Mouse (Mus musculus) liver, embryonic 11.5 days (tissue): ENCODE measurements around the gene Col19a1. TPM values are rescaled to one million over a fixed set of nuclear protein-coding genes. Genes with fewer than 3 reads are reported as not detected.

Source experiments
- ATAC-seq: fragments of 200-750 bp; cut with Nextera tagmentation; replicated peaks from 2 replicates; pipeline ENCODE4 v1.8.0; 2017; ENCODE audit warnings: moderate number of reproducible peaks, mild to moderate bottlenecking, moderate TSS enrichment, moderate library complexity; ENCODE audit not compliant: low FRiP score
- DNase-seq: peaks from one replicate; pipeline ENCODE4 v3.0.0-alpha.2; 2017; ENCODE audit warnings: low spot score
- H3K27ac ChIP-seq: fragments of 300-500 bp; sonication (generic); 2 replicates; pipeline ENCODE4 v1.5.1; 2014; ENCODE audit warnings: mild to moderate bottlenecking, low read depth, low read length, control low read depth
- H3K27me3 ChIP-seq: fragments of 300-500 bp; sonication (generic); replicated peaks from 2 replicates; pipeline ENCODE4 v1.6.1; 2014; ENCODE audit warnings: low read length, mixed read lengths; ENCODE audit not compliant: control insufficient read depth, insufficient read depth
- H3K36me3 ChIP-seq: fragments of 300-500 bp; sonication (generic); 2 replicates; pipeline ENCODE4 v1.6.1; 2014; ENCODE audit warnings: mild to moderate bottlenecking, low read length, moderate library complexity, mixed read lengths; ENCODE audit not compliant: control insufficient read depth, insufficient read depth
- H3K4me1 ChIP-seq: fragments of 300-500 bp; sonication (generic); replicated peaks from 2 replicates; pipeline ENCODE4 v1.6.1; 2014; ENCODE audit warnings: low read length, mixed read lengths; ENCODE audit not compliant: control insufficient read depth, insufficient read depth
- H3K4me2 ChIP-seq: fragments of 300-500 bp; sonication (generic); 2 replicates; pipeline ENCODE4 v1.6.1; 2014; ENCODE audit warnings: mild to moderate bottlenecking, control low read depth, moderate library complexity
- H3K4me3 ChIP-seq: fragments of 300-500 bp; sonication (generic); 2 replicates; pipeline ENCODE4 v1.5.1; 2014; ENCODE audit warnings: low read depth, low read length, control low read depth
- H3K9ac ChIP-seq: fragments of 300-500 bp; sonication (generic); 2 replicates; pipeline ENCODE4 v1.6.1; 2014; ENCODE audit warnings: low read depth, low read length, control low read depth
- H3K9me3 ChIP-seq: fragments of 300-500 bp; sonication (generic); 2 replicates; pipeline ENCODE4 v1.6.1; 2016; ENCODE audit warnings: low read length, inconsistent platforms, mixed read lengths; ENCODE audit not compliant: control insufficient read depth
- WGBS: fragments of 180-500 bp; shearing (Covaris S2); extraction: QIAGEN DNeasy Blood & Tissue Kit; methylation state at CpG from one replicate; pipeline ENCODE4 v1.1.7; 2014; 5-methylcytosine and 5-hydroxymethylcytosine counted together
- polyA plus RNA-seq: library from polyadenylated mRNA; unstranded; fragments of >200 nt; fragmentation: Nextera tagmentation; extraction: Ambion mirVana; gene quantifications from 2 replicates; pipeline ENCODE4 v1.2.1, GENCODE M21; 2014

The Col19a1 gene
- polyA plus RNA-seq, 1 experiment from 2014 or later, result 0.23 TPM

DNA sequence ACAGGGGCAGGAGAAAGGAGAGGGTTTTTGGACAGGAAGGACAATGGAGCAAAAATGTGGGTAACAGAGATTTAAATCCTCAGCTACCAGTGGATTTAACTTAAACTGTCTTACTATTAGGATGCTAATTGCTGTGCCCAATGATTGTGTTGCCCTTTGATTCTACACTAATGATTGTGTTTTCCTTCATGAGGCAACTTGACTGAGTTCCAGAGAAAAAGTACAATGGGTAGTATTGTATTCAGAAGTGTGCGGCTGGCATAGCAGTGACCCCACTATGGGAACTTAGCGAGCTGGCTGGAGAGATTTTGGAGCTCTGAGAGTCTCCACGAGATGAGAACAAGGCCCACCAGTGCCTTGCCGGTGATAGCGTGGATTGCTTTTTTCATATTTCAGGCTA lies 159.0 kb downstream of the Col19a1 start:
- no peak for DNase-seq
- Histone ChIP-seq H3K9ac (no peak overlapping the region), H3K36me3 (no peaks in the 10 kb centered on the region), H3K4me1 (no peaks in the 10 kb centered on the region), H3K9me3 (no peaks in the 10 kb centered on the region), H3K4me2 (no peak overlapping the region), H3K27ac (no peak overlapping the region), H3K27me3 (no peaks in the 10 kb centered on the region), H3K4me3 (no peak overlapping the region)
- WGBS, result 91% methylated on average over 5 of the region's 5 CpGs
- no peak for ATAC-seq

DNA sequence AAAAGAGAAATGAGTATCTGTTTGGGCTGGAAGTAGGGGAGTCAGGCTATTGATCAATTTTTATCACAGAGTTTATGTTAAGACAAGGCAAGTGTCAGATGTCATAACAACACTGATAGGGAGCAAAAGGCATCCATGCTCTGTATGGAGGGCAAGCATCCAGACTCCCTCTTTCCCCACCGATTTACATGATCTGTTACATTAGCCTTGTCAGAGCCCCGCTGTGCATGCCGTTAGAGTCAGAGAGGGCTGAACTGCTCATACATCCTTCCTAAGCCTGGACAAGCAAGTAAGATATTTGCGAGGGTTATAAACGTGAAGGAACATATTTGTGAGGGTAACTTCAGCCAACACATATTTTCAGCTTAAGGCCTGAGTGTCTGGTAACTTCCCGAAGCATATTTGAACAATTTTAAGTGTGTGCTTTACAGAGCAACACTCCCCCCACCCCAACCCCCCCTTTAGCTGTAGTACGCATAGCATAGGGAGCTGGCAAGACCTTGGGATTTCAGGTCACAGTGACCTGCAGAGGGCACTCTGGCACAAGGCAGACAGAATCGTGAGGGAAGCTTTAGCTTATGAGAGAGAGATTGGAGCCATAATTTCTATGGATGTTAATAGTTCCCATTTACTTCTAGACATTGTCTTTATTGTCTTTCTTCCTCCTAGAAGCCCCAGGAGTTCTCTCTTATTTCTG lies 209.0 kb downstream of the Col19a1 start:
- 35% methylated on average over 8 of the region's 8 CpGs for WGBS
- Histone ChIP-seq H3K4me2 (no peak overlapping the region), H3K27ac (no peak overlapping the region), H3K27me3 (no peaks in the 10 kb centered on the region), H3K36me3 (no peaks in the 10 kb centered on the region), H3K9me3 (no peaks in the 10 kb centered on the region), H3K9ac (no peak overlapping the region), H3K4me1 (no peaks in the 10 kb centered on the region), H3K4me3 (no peak overlapping the region)
- DNase-seq (no peak), ATAC-seq (no peak)

DNA sequence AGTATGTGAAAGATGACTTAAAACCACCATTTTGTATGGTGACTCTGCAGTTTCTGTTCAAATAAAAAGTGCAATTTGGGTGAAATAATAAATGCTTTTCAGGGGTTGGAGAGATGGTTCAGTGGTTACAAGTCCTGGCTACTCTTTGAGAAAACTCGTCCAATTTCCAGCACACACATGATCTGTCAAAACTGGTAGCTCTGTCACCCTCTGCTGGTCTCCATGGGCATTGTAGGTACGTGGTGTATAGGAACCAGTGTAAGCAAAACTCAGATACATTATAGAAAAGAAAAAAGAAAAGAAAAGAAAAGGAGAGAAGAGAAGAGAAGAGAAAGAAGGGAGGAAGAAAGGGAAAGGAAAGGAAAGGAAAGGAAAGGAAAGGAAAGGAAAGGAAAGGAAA lies 212.4 kb downstream of the Col19a1 start:
- H3K36me3 ChIP-seq, result no peaks in the 10 kb centered on the region
- H3K4me3 ChIP-seq, result no peak overlapping the region
- WGBS, result 30% methylated on average over 2 of the region's 2 CpGs
- no peak overlapping the region for H3K27ac ChIP-seq
- no peak overlapping the region for H3K4me2 ChIP-seq
- no peak for ATAC-seq
- no peak for DNase-seq
- no peaks in the 10 kb centered on the region for H3K4me1 ChIP-seq
- no peaks in the 10 kb centered on the region for H3K9me3 ChIP-seq
- H3K27me3 ChIP-seq, result no peaks in the 10 kb centered on the region
- H3K9ac ChIP-seq, result no peak overlapping the region

DNA sequence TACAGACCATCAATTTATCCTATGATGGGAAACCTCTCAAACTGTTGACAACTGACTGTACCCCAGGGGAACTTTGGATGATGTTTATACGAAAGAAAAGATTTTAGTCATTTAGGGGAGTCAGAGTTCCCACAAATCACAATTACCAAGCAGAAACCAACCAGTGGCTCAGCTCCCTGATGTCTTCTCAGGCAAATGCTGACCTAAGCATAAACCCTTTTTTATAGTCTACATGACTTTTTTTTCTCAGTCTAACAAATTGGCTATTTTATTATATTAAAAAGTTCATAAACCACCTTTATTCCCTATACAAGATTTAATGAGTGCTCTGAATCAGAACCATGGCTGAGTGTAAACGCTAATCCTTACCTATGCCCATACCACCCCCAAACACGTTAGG lies 213.6 kb downstream of the Col19a1 start:
- Histone ChIP-seq H3K4me2 (no peak overlapping the region), H3K9me3 (no peaks in the 10 kb centered on the region), H3K27me3 (no peaks in the 10 kb centered on the region), H3K4me3 (no peak overlapping the region), H3K36me3 (no peaks in the 10 kb centered on the region), H3K4me1 (no peaks in the 10 kb centered on the region), H3K9ac (no peak overlapping the region), H3K27ac (no peak overlapping the region)
- DNase-seq (no peak), ATAC-seq (no peak)
- 77% methylated on average over 3 of the region's 3 CpGs for WGBS

DNA sequence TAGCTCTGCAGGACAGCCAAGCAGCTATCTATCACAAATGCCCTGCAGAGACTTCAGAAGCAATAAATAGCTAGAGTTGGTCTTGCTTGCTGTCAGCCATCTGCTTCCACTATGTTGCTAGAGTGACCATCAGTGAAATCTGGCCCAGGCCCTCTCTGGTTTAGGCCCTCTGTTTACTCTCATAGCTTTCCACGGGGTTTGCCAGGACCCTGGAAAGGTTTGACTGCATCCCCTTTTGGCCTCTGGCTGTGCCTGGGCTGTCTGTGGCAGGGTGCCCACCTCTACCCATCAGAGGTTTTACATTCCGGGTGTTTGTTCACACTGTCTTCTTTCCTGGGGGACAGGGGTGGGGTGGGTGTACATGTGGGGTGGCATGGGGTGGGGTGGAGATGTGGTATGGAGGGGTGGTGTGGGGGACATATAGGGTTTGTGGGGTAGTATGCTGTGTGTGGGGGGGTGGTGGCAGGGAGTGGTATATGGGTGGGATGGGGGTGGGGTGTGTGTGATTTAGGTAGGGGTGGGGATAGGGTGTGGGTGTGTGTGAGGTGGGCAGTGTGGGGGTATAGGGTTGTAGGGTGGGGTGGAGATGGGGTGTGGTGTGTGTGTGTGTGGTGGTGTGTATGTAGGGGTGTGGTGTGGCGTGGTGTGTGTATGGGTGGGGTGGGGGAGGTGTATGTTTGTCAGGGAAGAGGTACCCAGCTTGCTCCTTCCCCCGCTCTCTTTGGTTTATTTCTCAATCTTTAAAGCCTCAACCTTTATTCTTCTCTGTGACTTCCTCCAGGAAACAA lies 214.6 kb downstream of the Col19a1 start:
- H3K27ac ChIP-seq, result no peak overlapping the region
- H3K27me3 ChIP-seq, result no peaks in the 10 kb centered on the region
- no peak for ATAC-seq
- WGBS, result 59% methylated on average over 4 of the region's 4 CpGs
- H3K4me2 ChIP-seq, result no peak overlapping the region
- H3K36me3 ChIP-seq, result no peaks in the 10 kb centered on the region
- H3K9ac ChIP-seq, result no peak overlapping the region
- H3K4me1 ChIP-seq, result no peaks in the 10 kb centered on the region
- H3K4me3 ChIP-seq, result no peak overlapping the region
- H3K9me3 ChIP-seq, result no peaks in the 10 kb centered on the region
- DNase-seq, result no peak

DNA sequence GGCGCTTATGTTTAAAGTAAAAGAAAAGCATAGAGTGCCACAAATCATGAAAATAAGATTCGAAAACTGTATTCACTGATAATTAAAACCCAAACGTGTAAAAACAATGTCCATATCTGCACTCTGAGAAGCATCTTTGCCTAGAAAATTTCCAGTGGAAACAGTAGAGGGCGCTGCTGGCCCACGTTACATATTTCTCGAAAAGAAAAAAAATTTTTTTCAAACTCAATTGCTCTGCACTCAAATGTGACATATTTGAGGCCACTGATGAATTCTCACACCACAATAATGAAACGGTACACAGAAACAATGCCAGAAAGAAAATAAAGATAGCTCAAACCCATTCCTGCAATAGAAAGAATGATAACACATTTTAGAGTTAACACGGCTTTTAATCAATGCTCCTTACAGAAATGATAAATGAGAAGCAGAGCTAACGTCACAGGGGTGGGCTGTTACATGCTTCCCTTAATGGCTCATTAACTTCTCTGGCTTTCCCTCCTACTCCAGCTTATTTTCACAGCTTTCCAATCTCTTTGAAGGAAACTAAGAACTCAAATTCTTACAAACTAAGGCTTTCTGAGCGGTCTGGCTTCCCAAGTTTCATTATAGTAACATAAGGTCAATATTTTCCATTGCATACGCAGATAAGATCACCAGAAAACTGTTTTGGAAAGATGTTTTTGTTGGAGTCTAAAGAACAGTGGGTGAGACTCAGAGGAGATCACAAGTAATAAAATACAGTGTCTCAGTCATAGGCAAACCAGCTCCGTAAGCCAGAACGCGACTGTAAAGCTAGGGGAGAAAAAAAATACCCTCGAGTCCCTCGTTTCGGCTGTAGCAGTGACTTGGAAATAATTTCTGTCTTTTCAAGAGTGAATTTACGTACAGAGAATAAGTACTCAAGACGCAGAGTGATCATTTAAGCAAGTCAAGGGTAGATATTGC lies 219.4 kb downstream of the Col19a1 start:
- no peak overlapping the region for H3K27ac ChIP-seq
- no peaks in the 10 kb centered on the region for H3K4me1 ChIP-seq
- H3K9me3 ChIP-seq, result no peaks in the 10 kb centered on the region
- H3K27me3 ChIP-seq, result no peaks in the 10 kb centered on the region
- H3K36me3 ChIP-seq, result no peaks in the 10 kb centered on the region
- WGBS, result 52% methylated on average over 19 of the region's 19 CpGs
- DNase-seq (no peak), ATAC-seq (no peak)
- no peak overlapping the region for H3K9ac ChIP-seq
- H3K4me2 ChIP-seq, result no peak overlapping the region
- no peak overlapping the region for H3K4me3 ChIP-seq

DNA sequence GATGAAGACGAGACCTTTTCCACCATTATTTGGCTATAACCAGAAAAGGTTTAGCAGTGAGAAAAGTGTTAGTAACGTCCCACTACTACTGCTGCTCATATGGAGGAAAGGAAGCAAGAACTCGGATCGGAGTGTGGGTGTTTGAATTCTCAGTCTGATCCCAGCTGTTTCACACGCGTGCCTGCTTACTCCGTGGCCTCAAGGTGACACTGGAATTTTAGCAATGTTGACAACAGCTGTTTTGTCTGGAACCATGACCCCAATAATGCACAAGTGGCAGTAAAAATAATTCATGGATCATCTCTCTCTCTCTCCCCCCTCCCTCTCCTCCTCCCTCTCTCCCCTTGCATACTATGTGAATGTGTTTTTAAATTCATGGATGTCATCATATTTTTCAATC lies 222.5 kb downstream of the Col19a1 start:
- H3K27ac ChIP-seq, result no peak overlapping the region
- no peak for ATAC-seq
- no peaks in the 10 kb centered on the region for H3K4me1 ChIP-seq
- DNase-seq, result no peak
- H3K36me3 ChIP-seq, result no peaks in the 10 kb centered on the region
- no peak overlapping the region for H3K9ac ChIP-seq
- no peak overlapping the region for H3K4me3 ChIP-seq
- WGBS, result 79% methylated on average over 7 of the region's 7 CpGs
- no peak overlapping the region for H3K4me2 ChIP-seq
- H3K27me3 ChIP-seq, result no peaks in the 10 kb centered on the region
- no peaks in the 10 kb centered on the region for H3K9me3 ChIP-seq

DNA sequence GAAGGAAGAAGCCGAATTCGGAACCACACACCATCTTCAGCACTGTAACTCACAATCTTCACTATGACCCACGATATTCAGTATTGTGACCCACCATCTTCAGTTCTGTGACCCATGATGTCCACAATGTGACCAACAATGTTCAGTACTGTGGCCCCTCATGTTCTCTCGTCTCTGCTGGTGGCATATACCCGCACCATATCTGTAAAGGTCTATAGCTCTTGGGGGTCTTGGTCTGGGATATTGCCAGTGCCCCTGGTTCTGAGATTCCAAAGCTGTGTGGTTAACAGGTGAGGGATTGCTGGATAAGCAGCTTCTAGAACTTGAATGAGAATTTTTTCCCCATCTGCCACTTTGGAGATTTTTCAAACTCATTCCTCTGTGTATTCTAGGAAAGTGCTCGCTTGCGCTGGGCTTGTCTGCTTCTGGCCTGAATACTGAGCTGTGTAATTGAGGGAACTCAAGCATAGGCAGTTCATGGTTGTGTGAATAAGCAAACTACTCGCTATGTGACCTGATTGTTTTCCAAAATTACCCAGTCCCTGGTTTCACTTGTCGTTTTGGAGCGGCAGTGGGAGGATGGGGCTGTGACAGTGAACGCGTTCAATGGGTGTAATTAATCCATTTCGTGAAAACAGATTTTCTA lies 225.2 kb downstream of the Col19a1 start:
- H3K36me3 ChIP-seq, result no peaks in the 10 kb centered on the region
- no peak overlapping the region for H3K9ac ChIP-seq
- H3K27me3 ChIP-seq, result no peaks in the 10 kb centered on the region
- 88% methylated on average over 13 of the region's 13 CpGs for WGBS
- H3K4me3 ChIP-seq, result no peak overlapping the region
- no peaks in the 10 kb centered on the region for H3K4me1 ChIP-seq
- H3K4me2 ChIP-seq, result no peak overlapping the region
- ATAC-seq (no peak), DNase-seq (no peak)
- no peaks in the 10 kb centered on the region for H3K9me3 ChIP-seq
- no peak overlapping the region for H3K27ac ChIP-seq
